Mouse (Mus musculus) cortical plate, adult 2 months (tissue): Measurements from ENCODE around the gene Olfr522.

Source experiments
- CTCF ChIP-seq: fragments of 200-500 bp; IDR thresholded peaks from 2 replicates; pipeline ENCODE4 v1.5.1; 2011; ENCODE audit warnings: mild to moderate bottlenecking, control low read depth, low read length; ENCODE audit not compliant: insufficient read depth; ENCODE audit errors: extremely low read depth
- POLR2A ChIP-seq: fragments of 200-500 bp; IDR thresholded peaks from 2 replicates; pipeline ENCODE4 v1.6.1; 2011; ENCODE audit warnings: mild to moderate bottlenecking, low read length, control low read depth; ENCODE audit not compliant: insufficient read depth; ENCODE audit errors: extremely low read depth

- no peak for TF ChIP-seq CTCF
- TF ChIP-seq POLR2A = no peak
Observed at GRCm38 (mm10) chr7:140180692-140181091, 16.1 kb upstream of the Olfr522 start.
